17 mouse cellular contexts compared by ENCODE assay signal in genomic region chr4:109661183-109661582, GRCm38 (mm10). TPM values are rescaled to one million over a fixed set of nuclear protein-coding genes. Genes with fewer than 3 reads are reported as not detected.
DNase-seq lines count a peak whose midpoint lies in the region; ATAC-seq and TF ChIP-seq lines count a peak whose summit lies in the region.
"Had no signal": no experiment of that assay in that cellular context is flagged by ENCODE, and none has a peak within 500 bp of the region (broad histone marks: within the 10 kb centered on the region; RNA-seq: fewer than 3 reads in every experiment).

No protein-coding gene starts in this region.

- no peak for TF ChIP-seq CTCF in hindbrain, postnatal 0 days (IDR thresholded peaks at IDR 0.05; ENCODE audit: low read depth)
- no peak for TF ChIP-seq CTCF in testis, adult 2 months (IDR thresholded peaks at IDR 0.05; ENCODE audit: control insufficient read depth, insufficient read depth, insufficient replicate concordance, low read depth, low read length)

- no peak overlapping the region for H3K4me2 ChIP-seq in hindbrain, postnatal 0 days (ENCODE audit: low read depth, low read length)
- H3K4me2 ChIP-seq: embryonic facial prominence, embryonic 12.5 days; hindbrain, embryonic 15.5 days; limb, embryonic 12.5 days had no signal

- peak; percentile 25 to 41 for DNase-seq in adrenal gland, adult 18-20 months (ENCODE audit: low spot score in 2 of 2)
- DNase-seq in adrenal gland, adult 8-10 months, result no peak
- peak; percentile 38 for DNase-seq in hindbrain, embryonic 10.5 days (ENCODE audit: low spot score)
- no peak for DNase-seq in hindbrain, postnatal 0 days (ENCODE audit: low spot score)
- no peak for DNase-seq in testis, postnatal 10 days (ENCODE audit: low spot score)
- DNase-seq in kidney, postnatal 25 days, result no peak
- no peak for DNase-seq in spleen, postnatal 14 days (ENCODE audit: low spot score in 2 of 2)
- DNase-seq: cerebellum, adult 9-10 months; kidney, adult 2 months; layer of hippocampus, postnatal 36 days; lung, adult 18-20 months had no signal

- no peak overlapping the region for H3K4me3 ChIP-seq in hindbrain, embryonic 10.5 days
- H3K4me3 ChIP-seq in hindbrain, postnatal 0 days (ENCODE audit: low read length), result no peak overlapping the region
- H3K4me3 ChIP-seq in testis, adult 2 months (ENCODE audit: control insufficient read depth, low read depth, low read length), result peak overlapping the region; percentile 18
- H3K4me3 ChIP-seq: embryonic facial prominence, embryonic 12.5 days; forebrain, embryonic 10.5 days; hindbrain, embryonic 15.5 days; limb, embryonic 12.5 days had no signal

- no peak for TF ChIP-seq POLR2A in testis, adult 2 months (IDR thresholded peaks at IDR 0.05; ENCODE audit: control insufficient read depth, low read depth, low read length)

- WGBS in hindbrain, embryonic 10.5 days, result under 1% methylated on average over 5 of the region's 5 CpGs
- 47% methylated on average over 5 of the region's 5 CpGs for WGBS in hindbrain, postnatal 0 days

- H3K4me1 ChIP-seq in hindbrain, embryonic 10.5 days (replicated peaks), result peaks cover 26% of the 10 kb centered on the region
- H3K4me1 ChIP-seq in hindbrain, postnatal 0 days (ENCODE audit: insufficient read depth, low read length), result peaks cover 4% of the 10 kb centered on the region; the same call in 1 of the 2 replicates
- H3K4me1 ChIP-seq in testis, adult 2 months (ENCODE audit: control insufficient read depth, insufficient read depth, low read length), result peaks cover 10% of the 10 kb centered on the region

- no peaks in the 10 kb centered on the region for H3K9me3 ChIP-seq in hindbrain, embryonic 10.5 days
- H3K9me3 ChIP-seq in hindbrain, postnatal 0 days (ENCODE audit: low read length), result no peaks in the 10 kb centered on the region
- H3K9me3 ChIP-seq: embryonic facial prominence, embryonic 12.5 days; forebrain, embryonic 10.5 days; hindbrain, embryonic 15.5 days; limb, embryonic 12.5 days had no signal

- no peak overlapping the region for H3K27ac ChIP-seq in hindbrain, embryonic 10.5 days
- no peak overlapping the region for H3K27ac ChIP-seq in hindbrain, postnatal 0 days
- no peak overlapping the region for H3K27ac ChIP-seq in testis, adult 2 months (ENCODE audit: control insufficient read depth, insufficient read depth, low read depth, low read length)
- H3K27ac ChIP-seq: embryonic facial prominence, embryonic 12.5 days; forebrain, embryonic 10.5 days; hindbrain, embryonic 15.5 days; limb, embryonic 12.5 days; macrophage had no signal

- no peaks in the 10 kb centered on the region for H3K36me3 ChIP-seq in hindbrain, embryonic 10.5 days
- no peaks in the 10 kb centered on the region for H3K36me3 ChIP-seq in hindbrain, postnatal 0 days (ENCODE audit: insufficient read depth, low read length)
- peaks cover 2% of the 10 kb centered on the region for H3K36me3 ChIP-seq in testis, adult 2 months (ENCODE audit: control insufficient read depth, insufficient read depth, low read length)
- H3K36me3 ChIP-seq: embryonic facial prominence, embryonic 12.5 days; forebrain, embryonic 10.5 days; hindbrain, embryonic 15.5 days; limb, embryonic 12.5 days had no signal

- H3K27me3 ChIP-seq in hindbrain, embryonic 10.5 days (ENCODE audit: insufficient read depth, poor library complexity, severe bottlenecking), result peaks cover 99% of the 10 kb centered on the region
- peaks cover 26% of the 10 kb centered on the region for H3K27me3 ChIP-seq in hindbrain, postnatal 0 days (ENCODE audit: insufficient read depth, low read length)
- no peaks in the 10 kb centered on the region; the same call in 1 of the 2 replicates for H3K27me3 ChIP-seq in testis, adult 2 months (ENCODE audit: control insufficient read depth, insufficient read depth, low read length)

- H3K9ac ChIP-seq in hindbrain, postnatal 0 days (replicated peaks; ENCODE audit: low read length), result no peak overlapping the region
- H3K9ac ChIP-seq: embryonic facial prominence, embryonic 12.5 days; hindbrain, embryonic 15.5 days; limb, embryonic 12.5 days had no signal

- ATAC-seq in hindbrain, postnatal 0 days, result no peak

RNA-seq across cellular contexts. Expression of gene Cdkn2c, which starts 5.8 kb away (rescaled TPM):
- total RNA-seq in adrenal gland, adult 18-20 months (2021), result 10 to 100 TPM; 55.6 TPM
- total RNA-seq in adrenal gland, adult 8-10 months (2022), result 10 to 100 TPM; 68.5 to 77.8 (median 72.5) TPM
- 3.2 and 4.2 TPM in 2 replicates for polyA plus RNA-seq in hindbrain, embryonic 10.5 days (2016; fragmentation: Nextera tagmentation; extraction: Ambion mirVana)
- total RNA-seq in hindbrain, postnatal 0 days (2014; rRNA removed), result 9.6 and 14.3 TPM in 2 replicates
- polyA plus RNA-seq in hindbrain, postnatal 0 days (2015; fragmentation: Nextera tagmentation; extraction: Ambion mirVana), result 6.2 and 6.3 TPM in 2 replicates
- polyA plus RNA-seq in testis, adult 2 months (2012; rRNA removed), result 52.0 and 58.3 TPM in 2 replicates

RNA-seq across cellular contexts. Expression of gene Faf1, which starts 15.2 kb away (rescaled TPM):
- total RNA-seq in adrenal gland, adult 18-20 months (2021), result 10 to 100 TPM; 27.1 to 27.4 TPM
- total RNA-seq in adrenal gland, adult 8-10 months (2022), result 10 to 100 TPM; 25.7 to 32.5 (median 31.0) TPM
- polyA plus RNA-seq in hindbrain, embryonic 10.5 days (2016; fragmentation: Nextera tagmentation; extraction: Ambion mirVana), result 29.4 and 32.5 TPM in 2 replicates
- total RNA-seq in hindbrain, postnatal 0 days (2014; rRNA removed), result 38.2 and 40.5 TPM in 2 replicates
- polyA plus RNA-seq in hindbrain, postnatal 0 days (2015; fragmentation: Nextera tagmentation; extraction: Ambion mirVana), result 29.6 and 30.1 TPM in 2 replicates
- 17.9 and 18.0 TPM in 2 replicates for polyA plus RNA-seq in testis, adult 2 months (2012; rRNA removed)

Comparison
In these comparisons a context has a peak if more than half of its experiments do, and no peak if none do; other contexts are left out.
1. DNase-seq: peak in adrenal gland, adult 18-20 months (2 of 2) and hindbrain, embryonic 10.5 days (single experiment); none in adrenal gland, adult 8-10 months (single experiment), hindbrain, postnatal 0 days (single experiment), testis, postnatal 10 days (single experiment), kidney, postnatal 25 days (0 of 2) and spleen, postnatal 14 days (0 of 2).